8 mouse cellular contexts compared by ENCODE assay signal in genomic region chr19:4476601-4477257, GRCm38 (mm10). TPM values are rescaled to one million over a fixed set of nuclear protein-coding genes. Genes with fewer than 3 reads are reported as not detected.
DNase-seq lines count a peak whose midpoint lies in the region; ATAC-seq and TF ChIP-seq lines count a peak whose summit lies in the region.

No protein-coding gene starts in this region.

- peak overlapping the region; percentile 99 for H3K4me2 ChIP-seq in kidney, embryonic 14.5 days (replicated peaks; ENCODE audit: low read depth, low read length)
- peak overlapping the region; percentile 76 for H3K4me2 ChIP-seq in intestine, postnatal 0 days (replicated peaks; ENCODE audit: low read depth)
- H3K4me2 ChIP-seq in liver, embryonic 11.5 days, result peak overlapping the region; percentile 80
- peak overlapping the region; percentile 97 for H3K4me2 ChIP-seq in neural tube, embryonic 15.5 days

- H3K4me3 ChIP-seq in kidney, embryonic 14.5 days (ENCODE audit: low read length), result peak overlapping the region; percentile 55
- H3K4me3 ChIP-seq in cerebellum, adult 2 months (replicated peaks; ENCODE audit: insufficient read depth, low read depth, low read length), result peak overlapping the region; percentile 74
- H3K4me3 ChIP-seq in intestine, postnatal 0 days (ENCODE audit: low read depth, low read length), result peak overlapping the region; percentile 41
- peak overlapping the region; percentile 52 for H3K4me3 ChIP-seq in liver, embryonic 11.5 days (ENCODE audit: low read depth, low read length)
- H3K4me3 ChIP-seq in neural tube, embryonic 15.5 days (replicated peaks), result peak overlapping the region; percentile 57

- no peaks in the 10 kb centered on the region for H3K36me3 ChIP-seq in kidney, embryonic 14.5 days (ENCODE audit: control insufficient read depth, insufficient read depth, low read length)
- no peaks in the 10 kb centered on the region for H3K36me3 ChIP-seq in intestine, postnatal 0 days (ENCODE audit: control insufficient read depth, insufficient read depth)
- no peaks in the 10 kb centered on the region for H3K36me3 ChIP-seq in liver, embryonic 11.5 days (ENCODE audit: control insufficient read depth, insufficient read depth, low read length)
- H3K36me3 ChIP-seq in neural tube, embryonic 15.5 days, result no peaks in the 10 kb centered on the region

- ATAC-seq in kidney, embryonic 14.5 days (ENCODE audit: low FRiP score, low TSS enrichment), result peak; percentile 75
- ATAC-seq in frontal cortex, adult (ENCODE audit: low TSS enrichment), result peak; percentile 56
- ATAC-seq in intestine, postnatal 0 days, result 0 out of 2 replicates have a peak, but pooled peaks have one; percentile 9
- ATAC-seq in liver, embryonic 11.5 days (replicated peaks; ENCODE audit: low FRiP score), result 0 out of 2 replicates have a peak, but pooled peaks have one; percentile 12
- ATAC-seq in neural tube, embryonic 15.5 days (ENCODE audit: low FRiP score), result peak; percentile 84

- under 1% methylated on average over 59 of the region's 70 CpGs for WGBS in kidney, embryonic 14.5 days
- WGBS in cerebellum, adult 2 months, result 2% methylated on average over 70 of the region's 70 CpGs
- under 1% methylated on average over 63 of the region's 70 CpGs for WGBS in intestine, postnatal 0 days
- WGBS in liver, embryonic 11.5 days, result 1% methylated on average over 65 of the region's 70 CpGs
- 0% methylated on average over 65 of the region's 70 CpGs for WGBS in neural tube, embryonic 15.5 days

- peaks cover 16% of the 10 kb centered on the region for H3K27me3 ChIP-seq in kidney, embryonic 14.5 days (ENCODE audit: control insufficient read depth, insufficient read depth, low read length)
- H3K27me3 ChIP-seq in cerebellum, adult 2 months (ENCODE audit: control insufficient read depth, insufficient read depth, low read length), result no peaks in the 10 kb centered on the region
- peaks cover 31% of the 10 kb centered on the region for H3K27me3 ChIP-seq in intestine, postnatal 0 days (replicated peaks; ENCODE audit: control insufficient read depth, insufficient read depth, low read length)
- peaks cover 57% of the 10 kb centered on the region for H3K27me3 ChIP-seq in liver, embryonic 11.5 days (replicated peaks; ENCODE audit: control insufficient read depth, insufficient read depth, low read length)
- peaks cover 33% of the 10 kb centered on the region for H3K27me3 ChIP-seq in neural tube, embryonic 15.5 days (replicated peaks)

- TF ChIP-seq CTCF in cerebellum, adult 2 months (IDR thresholded peaks at IDR 0.05; ENCODE audit: borderline replicate concordance, insufficient read depth, low read depth, low read length), result no peak
- TF ChIP-seq CTCF in intestine, postnatal 0 days (IDR thresholded peaks at IDR 0.05; ENCODE audit: low read depth), result peak; percentile 9; the same call in 1 of the 2 replicates

- H3K4me1 ChIP-seq in kidney, embryonic 14.5 days (ENCODE audit: control insufficient read depth, insufficient read depth, low read length), result 0 out of 2 replicates have a peak, but pooled peaks cover 3% of the 10 kb centered on the region
- peaks cover 47% of the 10 kb centered on the region for H3K4me1 ChIP-seq in cerebellum, adult 2 months (ENCODE audit: control insufficient read depth, insufficient read depth, low read length)
- H3K4me1 ChIP-seq in intestine, postnatal 0 days (replicated peaks; ENCODE audit: control insufficient read depth, insufficient read depth, low read length), result 0 out of 2 replicates have a peak, but pooled peaks cover 4% of the 10 kb centered on the region
- 0 out of 2 replicates have a peak, but pooled peaks cover 2% of the 10 kb centered on the region for H3K4me1 ChIP-seq in liver, embryonic 11.5 days (replicated peaks; ENCODE audit: control insufficient read depth, insufficient read depth, low read length)
- H3K4me1 ChIP-seq in neural tube, embryonic 15.5 days, result peaks cover 15% of the 10 kb centered on the region

- peak; percentile 54 for TF ChIP-seq POLR2A in cerebellum, adult 2 months (IDR thresholded peaks at IDR 0.05; ENCODE audit: borderline replicate concordance, insufficient read depth, low read length)

- no peak overlapping the region for H3K27ac ChIP-seq in kidney, embryonic 14.5 days (ENCODE audit: low read depth, low read length)
- H3K27ac ChIP-seq in cerebellum, adult 2 months (ENCODE audit: insufficient read depth, low read length), result peak overlapping the region; percentile 100
- H3K27ac ChIP-seq in intestine, postnatal 0 days (ENCODE audit: low read depth, low read length), result no peak overlapping the region
- H3K27ac ChIP-seq in liver, embryonic 11.5 days (ENCODE audit: low read depth, low read length), result no peak overlapping the region
- H3K27ac ChIP-seq in neural tube, embryonic 15.5 days (replicated peaks), result peak overlapping the region; percentile 34

- peak overlapping the region; percentile 70 for H3K9ac ChIP-seq in kidney, embryonic 14.5 days (ENCODE audit: low read depth, low read length)
- H3K9ac ChIP-seq in intestine, postnatal 0 days (ENCODE audit: low read depth, low read length), result peak overlapping the region; percentile 54
- H3K9ac ChIP-seq in liver, embryonic 11.5 days (ENCODE audit: low read depth, low read length), result peak overlapping the region; percentile 46; the same call in 1 of the 2 replicates
- peak overlapping the region; percentile 51 for H3K9ac ChIP-seq in neural tube, embryonic 15.5 days (replicated peaks)

- H3K9me3 ChIP-seq in kidney, embryonic 14.5 days (ENCODE audit: control insufficient read depth, low read length), result no peaks in the 10 kb centered on the region
- H3K9me3 ChIP-seq in intestine, postnatal 0 days (ENCODE audit: control insufficient read depth), result no peaks in the 10 kb centered on the region
- no peaks in the 10 kb centered on the region for H3K9me3 ChIP-seq in liver, embryonic 11.5 days (ENCODE audit: control insufficient read depth, low read length)
- no peaks in the 10 kb centered on the region for H3K9me3 ChIP-seq in neural tube, embryonic 15.5 days (replicated peaks)

- DNase-seq in kidney, adult 8-10 months, result no peak
- peak; percentile 84 to 86 for DNase-seq in cerebellum, adult 2 months
- DNase-seq in liver, embryonic 11.5 days (ENCODE audit: low spot score), result peak; percentile 55
- no peak for DNase-seq in spleen, postnatal 10 days (ENCODE audit: low spot score in 2 of 2)

RNA-seq across cellular contexts. Expression of gene Syt12, which starts 0.5 kb away (rescaled TPM):
- 2.2 and 2.4 TPM in 2 replicates for polyA plus RNA-seq in kidney, embryonic 14.5 days (2014; fragmentation: Nextera tagmentation; extraction: Ambion mirVana)
- polyA plus RNA-seq in cerebellum, adult 2 months (2012; rRNA removed), result 82.4 and 104 TPM in 2 replicates
- polyA plus RNA-seq in intestine, postnatal 0 days (2015; fragmentation: Nextera tagmentation; extraction: Ambion mirVana), result 0.23 and 0.26 TPM in 2 replicates
- 0.26 and 0.27 TPM in 2 replicates for polyA plus RNA-seq in liver, embryonic 11.5 days (2014; fragmentation: Nextera tagmentation; extraction: Ambion mirVana)
- polyA plus RNA-seq in neural tube, embryonic 15.5 days (2015; fragmentation: Nextera tagmentation; extraction: Ambion mirVana), result 8.8 TPM in 2 replicates

RNA-seq across cellular contexts. Expression of gene 2010003K11Rik, which starts 21.7 kb away (rescaled TPM):
- not detected in 2 replicates for polyA plus RNA-seq in kidney, embryonic 14.5 days (2014; fragmentation: Nextera tagmentation; extraction: Ambion mirVana)
- not detected in 2 replicates for polyA plus RNA-seq in cerebellum, adult 2 months (2012; rRNA removed)
- polyA plus RNA-seq in intestine, postnatal 0 days (2015; fragmentation: Nextera tagmentation; extraction: Ambion mirVana), result 156 and 165 TPM in 2 replicates
- 0.14 TPM in 1 of 2 replicates, not detected in the other for polyA plus RNA-seq in liver, embryonic 11.5 days (2014; fragmentation: Nextera tagmentation; extraction: Ambion mirVana)
- polyA plus RNA-seq in neural tube, embryonic 15.5 days (2015; fragmentation: Nextera tagmentation; extraction: Ambion mirVana), result 0.17 TPM in 1 of 2 replicates, not detected in the other

RNA-seq across cellular contexts. Expression of gene Pcx, which starts 33.5 kb away (rescaled TPM):
- polyA plus RNA-seq in kidney, embryonic 14.5 days (2014; fragmentation: Nextera tagmentation; extraction: Ambion mirVana), result 10.0 and 16.7 TPM in 2 replicates
- 59.7 and 61.4 TPM in 2 replicates for polyA plus RNA-seq in cerebellum, adult 2 months (2012; rRNA removed)
- polyA plus RNA-seq in intestine, postnatal 0 days (2015; fragmentation: Nextera tagmentation; extraction: Ambion mirVana), result 6.1 and 7.0 TPM in 2 replicates
- polyA plus RNA-seq in liver, embryonic 11.5 days (2014; fragmentation: Nextera tagmentation; extraction: Ambion mirVana), result 18.6 and 21.0 TPM in 2 replicates
- polyA plus RNA-seq in neural tube, embryonic 15.5 days (2015; fragmentation: Nextera tagmentation; extraction: Ambion mirVana), result 29.5 and 31.5 TPM in 2 replicates

RNA-seq across cellular contexts. Expression of gene Rhod, which starts 37.5 kb away (rescaled TPM):
- 40.7 and 43.4 TPM in 2 replicates for polyA plus RNA-seq in kidney, embryonic 14.5 days (2014; fragmentation: Nextera tagmentation; extraction: Ambion mirVana)
- 9.9 and 10.5 TPM in 2 replicates for polyA plus RNA-seq in cerebellum, adult 2 months (2012; rRNA removed)
- 54.8 and 60.3 TPM in 2 replicates for polyA plus RNA-seq in intestine, postnatal 0 days (2015; fragmentation: Nextera tagmentation; extraction: Ambion mirVana)
- 10.3 and 14.3 TPM in 2 replicates for polyA plus RNA-seq in liver, embryonic 11.5 days (2014; fragmentation: Nextera tagmentation; extraction: Ambion mirVana)
- polyA plus RNA-seq in neural tube, embryonic 15.5 days (2015; fragmentation: Nextera tagmentation; extraction: Ambion mirVana), result 4.5 and 8.7 TPM in 2 replicates

Comparison
In these comparisons a context has a peak if more than half of its experiments do, and no peak if none do; other contexts are left out.
1. ATAC-seq: peak in every context shown above with its lines; median percentile 84 in neural tube, embryonic 15.5 days; 75 in kidney, embryonic 14.5 days; 56 in frontal cortex, adult; 12 in liver, embryonic 11.5 days; 9 in intestine, postnatal 0 days.
2. H3K27ac ChIP-seq: peak in cerebellum, adult 2 months (single experiment) and neural tube, embryonic 15.5 days (single experiment); none in kidney, embryonic 14.5 days (single experiment), intestine, postnatal 0 days (single experiment) and liver, embryonic 11.5 days (single experiment).
3. DNase-seq: peak in cerebellum, adult 2 months (2 of 2) and liver, embryonic 11.5 days (single experiment); none in kidney, adult 8-10 months (0 of 2) and spleen, postnatal 10 days (0 of 2).
4. RNA of gene 2010003K11Rik, which starts 21.7 kb away (polyA plus RNA-seq): 156 to 165 TPM in intestine, postnatal 0 days; 0.17 TPM in neural tube, embryonic 15.5 days, 0.14 TPM in liver, embryonic 11.5 days, not detected in kidney, embryonic 14.5 days and not detected in cerebellum, adult 2 months; every median in the first group is over 100 times any median in the second.
5. Peak in every context shown above with its lines, with median percentiles within 50 percentile points of each other: H3K4me2 ChIP-seq, H3K4me3 ChIP-seq and H3K9ac ChIP-seq.